Mouse (Mus musculus): ENCODE data around the gene Cx3cr1. TPM values are rescaled to one million over a fixed set of nuclear protein-coding genes. Genes with fewer than 3 reads are reported as not detected.

The Cx3cr1 gene
- polyA plus RNA-seq, 1 experiment from 2014 or later: 9.8 TPM

GRCm38 (mm10) chr9:119951388-119951787, 118.3 kb downstream of the Cx3cr1 start:
- Histone ChIP-seq H3K9me3 (ENCODE audit: control insufficient read depth, low read length) (no peaks in the 10 kb centered on the region), H3K4me2 (ENCODE audit: low read depth, low read length) (no peak overlapping the region)
- WGBS: 81% methylated on average over 9 of the region's 9 CpGs

DNA sequence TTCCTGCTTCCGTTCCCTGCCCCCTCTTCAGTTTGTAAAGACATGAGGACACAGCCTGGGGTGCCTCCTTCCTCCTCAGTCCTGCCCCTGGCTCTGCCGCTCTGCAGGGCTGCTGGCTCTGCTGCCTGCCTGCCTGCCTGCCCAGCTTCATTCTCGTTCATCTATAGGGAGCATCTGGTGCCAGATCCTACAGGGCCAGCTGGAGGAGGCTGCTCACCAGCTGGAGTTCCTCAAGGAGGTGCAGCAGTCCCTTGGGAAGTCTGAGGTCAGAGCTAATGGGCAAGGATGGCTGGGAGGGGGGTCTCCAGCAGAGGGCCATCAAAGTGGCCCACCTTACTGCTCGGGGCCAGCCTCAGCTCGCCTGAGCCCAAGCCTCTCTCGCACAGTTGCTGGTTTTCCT, 119.2 kb downstream of the Cx3cr1 start:
- Histone ChIP-seq H3K27me3 (replicated peaks; ENCODE audit: control insufficient read depth, insufficient read depth, low read length) (no peaks in the 10 kb centered on the region), H3K4me3 (ENCODE audit: low read depth, low read length) (no peak overlapping the region), H3K4me2 (ENCODE audit: low read depth, low read length) (no peak overlapping the region), H3K27ac (replicated peaks; ENCODE audit: low read depth, low read length) (no peak overlapping the region), H3K9me3 (ENCODE audit: control insufficient read depth, low read length) (no peaks in the 10 kb centered on the region), H3K9ac (ENCODE audit: low read depth, low read length) (0 out of 2 replicates have a peak overlapping the region, but pooled peaks have one; percentile 6), H3K36me3 (ENCODE audit: control insufficient read depth, insufficient read depth, low read length) (no peaks in the 10 kb centered on the region), H3K4me1 (ENCODE audit: control insufficient read depth, insufficient read depth, low read length) (no peaks in the 10 kb centered on the region)
- ATAC-seq (ENCODE audit: low read depth): no peak
- peak; percentile 48 for DNase-seq (ENCODE audit: low spot score)
- WGBS: 42% methylated on average over 5 of the region's 6 CpGs

More at GRCm38 (mm10) chr9:119951388-119951787, 118.3 kb downstream of the Cx3cr1 start:
- DNase-seq (ENCODE audit: low spot score): no peak
- Histone ChIP-seq H3K27ac (replicated peaks; ENCODE audit: low read depth, low read length) (no peak overlapping the region), H3K4me1 (ENCODE audit: control insufficient read depth, insufficient read depth, low read length) (no peaks in the 10 kb centered on the region), H3K9ac (ENCODE audit: low read depth, low read length) (no peak overlapping the region), H3K27me3 (replicated peaks; ENCODE audit: control insufficient read depth, insufficient read depth, low read length) (no peaks in the 10 kb centered on the region), H3K4me3 (ENCODE audit: low read depth, low read length) (no peak overlapping the region), H3K36me3 (ENCODE audit: control insufficient read depth, insufficient read depth, low read length) (no peaks in the 10 kb centered on the region)
- no peak for ATAC-seq (ENCODE audit: low read depth)

DNA sequence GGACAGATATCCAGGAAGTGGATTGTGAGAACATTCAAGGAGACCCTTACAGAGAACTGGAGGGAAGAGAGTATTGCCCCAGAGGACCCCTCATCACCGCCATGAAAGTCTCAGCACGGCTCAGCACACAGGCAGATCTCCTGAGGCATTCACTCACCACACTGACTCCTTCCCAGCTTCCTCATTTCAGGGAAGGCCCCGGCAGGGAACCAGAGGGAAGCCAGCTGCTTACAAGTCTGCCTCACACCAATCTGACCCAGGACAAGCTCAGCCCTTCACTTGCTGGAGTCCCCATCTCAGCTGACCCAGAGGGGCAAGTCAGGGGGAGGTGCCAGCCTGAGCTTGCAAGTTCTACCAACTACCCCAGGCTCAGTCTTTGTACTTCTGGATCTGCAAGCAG, 120.9 kb downstream of the Cx3cr1 start:
- H3K4me1 ChIP-seq (ENCODE audit: control insufficient read depth, insufficient read depth, low read length): no peaks in the 10 kb centered on the region
- H3K4me3 ChIP-seq (ENCODE audit: low read depth, low read length): no peak overlapping the region
- no peak overlapping the region for H3K9ac ChIP-seq (ENCODE audit: low read depth, low read length)
- no peak overlapping the region for H3K27ac ChIP-seq (replicated peaks; ENCODE audit: low read depth, low read length)
- H3K9me3 ChIP-seq (ENCODE audit: control insufficient read depth, low read length): no peaks in the 10 kb centered on the region
- H3K27me3 ChIP-seq (replicated peaks; ENCODE audit: control insufficient read depth, insufficient read depth, low read length): no peaks in the 10 kb centered on the region
- WGBS: 43% methylated on average over 3 of the region's 3 CpGs
- no peak overlapping the region for H3K4me2 ChIP-seq (ENCODE audit: low read depth, low read length)
- H3K36me3 ChIP-seq (ENCODE audit: control insufficient read depth, insufficient read depth, low read length): no peaks in the 10 kb centered on the region
- DNase-seq (ENCODE audit: low spot score) (no peak), ATAC-seq (ENCODE audit: low read depth) (no peak)

- Histone ChIP-seq H3K4me3 (ENCODE audit: low read depth, low read length) (no peak overlapping the region), H3K27ac (replicated peaks; ENCODE audit: low read depth, low read length) (no peak overlapping the region), H3K4me1 (ENCODE audit: control insufficient read depth, insufficient read depth, low read length) (no peaks in the 10 kb centered on the region), H3K9me3 (ENCODE audit: control insufficient read depth, low read length) (no peaks in the 10 kb centered on the region), H3K4me2 (ENCODE audit: low read depth, low read length) (no peak overlapping the region), H3K36me3 (ENCODE audit: control insufficient read depth, insufficient read depth, low read length) (no peaks in the 10 kb centered on the region), H3K9ac (ENCODE audit: low read depth, low read length) (no peak overlapping the region), H3K27me3 (replicated peaks; ENCODE audit: control insufficient read depth, insufficient read depth, low read length) (no peaks in the 10 kb centered on the region)
- WGBS: 74% methylated on average over 9 of the region's 12 CpGs
- DNase-seq (ENCODE audit: low spot score): no peak
- ATAC-seq (ENCODE audit: low read depth): no peak
These were observed 124.3 kb downstream of the Cx3cr1 start for GRCm38 (mm10) chr9:119945173-119945900.

GRCm38 (mm10) chr9:119943326-119943725, 126.4 kb downstream of the Cx3cr1 start:
- Histone ChIP-seq H3K9ac (ENCODE audit: low read depth, low read length) (no peak overlapping the region), H3K4me3 (ENCODE audit: low read depth, low read length) (no peak overlapping the region), H3K36me3 (ENCODE audit: control insufficient read depth, insufficient read depth, low read length) (no peaks in the 10 kb centered on the region), H3K27ac (replicated peaks; ENCODE audit: low read depth, low read length) (no peak overlapping the region), H3K4me1 (ENCODE audit: control insufficient read depth, insufficient read depth, low read length) (peaks cover 4% of the 10 kb centered on the region; the same call in 1 of the 2 replicates), H3K9me3 (ENCODE audit: control insufficient read depth, low read length) (no peaks in the 10 kb centered on the region), H3K27me3 (replicated peaks; ENCODE audit: control insufficient read depth, insufficient read depth, low read length) (no peaks in the 10 kb centered on the region), H3K4me2 (ENCODE audit: low read depth, low read length) (no peak overlapping the region)
- DNase-seq (ENCODE audit: low spot score): no peak
- no peak for ATAC-seq (ENCODE audit: low read depth)
- WGBS: 78% methylated on average over 1 of the region's 1 CpGs

- Histone ChIP-seq H3K9ac (ENCODE audit: low read depth, low read length) (no peak overlapping the region), H3K9me3 (ENCODE audit: control insufficient read depth, low read length) (no peaks in the 10 kb centered on the region), H3K36me3 (ENCODE audit: control insufficient read depth, insufficient read depth, low read length) (no peaks in the 10 kb centered on the region), H3K4me3 (ENCODE audit: low read depth, low read length) (no peak overlapping the region), H3K27me3 (replicated peaks; ENCODE audit: control insufficient read depth, insufficient read depth, low read length) (no peaks in the 10 kb centered on the region), H3K27ac (replicated peaks; ENCODE audit: low read depth, low read length) (no peak overlapping the region), H3K4me1 (ENCODE audit: control insufficient read depth, insufficient read depth, low read length) (peaks cover 4% of the 10 kb centered on the region; the same call in 1 of the 2 replicates), H3K4me2 (ENCODE audit: low read depth, low read length) (no peak overlapping the region)
- WGBS: 68% methylated on average over 12 of the region's 14 CpGs
- DNase-seq (ENCODE audit: low spot score) (no peak), ATAC-seq (ENCODE audit: low read depth) (no peak)
These were observed 127.8 kb downstream of the Cx3cr1 start for GRCm38 (mm10) chr9:119941861-119942260.

DNA sequence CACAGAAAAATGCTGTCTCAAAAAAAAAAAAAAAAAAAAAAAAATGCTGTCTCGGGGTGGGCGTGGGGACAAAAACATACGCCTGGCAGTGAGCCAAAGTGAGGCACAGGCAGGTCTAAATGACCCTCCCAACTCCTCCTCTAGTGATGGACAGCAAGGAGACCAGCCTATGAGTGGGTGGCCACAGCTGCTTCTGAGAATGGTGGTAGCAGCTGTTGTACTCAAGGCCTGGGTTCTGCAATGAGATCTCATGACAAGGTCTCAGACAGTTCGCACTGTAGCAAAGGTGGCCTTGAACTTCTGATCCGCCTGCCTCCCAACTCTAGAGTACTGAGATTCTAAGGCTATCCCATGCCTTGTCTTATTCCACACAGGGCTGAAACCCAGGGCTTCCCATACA, 128.3 kb downstream of the Cx3cr1 start:
- peak; percentile 66 for DNase-seq (ENCODE audit: low spot score)
- Histone ChIP-seq H3K27ac (replicated peaks; ENCODE audit: low read depth, low read length) (no peak overlapping the region), H3K4me3 (ENCODE audit: low read depth, low read length) (no peak overlapping the region), H3K9me3 (ENCODE audit: control insufficient read depth, low read length) (no peaks in the 10 kb centered on the region), H3K4me2 (ENCODE audit: low read depth, low read length) (no peak overlapping the region), H3K4me1 (ENCODE audit: control insufficient read depth, insufficient read depth, low read length) (peaks cover 8% of the 10 kb centered on the region), H3K9ac (ENCODE audit: low read depth, low read length) (no peak overlapping the region), H3K36me3 (ENCODE audit: control insufficient read depth, insufficient read depth, low read length) (no peaks in the 10 kb centered on the region), H3K27me3 (replicated peaks; ENCODE audit: control insufficient read depth, insufficient read depth, low read length) (no peaks in the 10 kb centered on the region)
- 80% methylated on average over 5 of the region's 5 CpGs for WGBS
- no peak for ATAC-seq (ENCODE audit: low read depth)

GRCm38 (mm10) chr9:119939646-119940045, 130.0 kb downstream of the Cx3cr1 start:
- Histone ChIP-seq H3K4me3 (ENCODE audit: low read depth, low read length) (no peak overlapping the region), H3K27ac (replicated peaks; ENCODE audit: low read depth, low read length) (no peak overlapping the region), H3K9me3 (ENCODE audit: control insufficient read depth, low read length) (no peaks in the 10 kb centered on the region), H3K4me2 (ENCODE audit: low read depth, low read length) (no peak overlapping the region), H3K36me3 (ENCODE audit: control insufficient read depth, insufficient read depth, low read length) (no peaks in the 10 kb centered on the region), H3K27me3 (replicated peaks; ENCODE audit: control insufficient read depth, insufficient read depth, low read length) (no peaks in the 10 kb centered on the region), H3K4me1 (ENCODE audit: control insufficient read depth, insufficient read depth, low read length) (peaks cover 12% of the 10 kb centered on the region), H3K9ac (ENCODE audit: low read depth, low read length) (no peak overlapping the region; the same call in 1 of the 2 replicates)
- WGBS: 27% methylated on average over 10 of the region's 10 CpGs
- ATAC-seq (ENCODE audit: low read depth) (no peak), DNase-seq (ENCODE audit: low spot score) (no peak)

GRCm38 (mm10) chr9:119938496-119938895, 131.2 kb downstream of the Cx3cr1 start:
- H3K9me3 ChIP-seq (ENCODE audit: control insufficient read depth, low read length): no peaks in the 10 kb centered on the region
- no peak for DNase-seq (ENCODE audit: low spot score)
- no peak for ATAC-seq (ENCODE audit: low read depth)
- 87% methylated on average over 4 of the region's 4 CpGs for WGBS
- H3K9ac ChIP-seq (ENCODE audit: low read depth, low read length): no peak overlapping the region
- no peaks in the 10 kb centered on the region for H3K36me3 ChIP-seq (ENCODE audit: control insufficient read depth, insufficient read depth, low read length)
- H3K4me3 ChIP-seq (ENCODE audit: low read depth, low read length): no peak overlapping the region
- no peak overlapping the region for H3K4me2 ChIP-seq (ENCODE audit: low read depth, low read length)
- no peak overlapping the region for H3K27ac ChIP-seq (replicated peaks; ENCODE audit: low read depth, low read length)
- H3K4me1 ChIP-seq (ENCODE audit: control insufficient read depth, insufficient read depth, low read length): peaks cover 12% of the 10 kb centered on the region
- H3K27me3 ChIP-seq (replicated peaks; ENCODE audit: control insufficient read depth, insufficient read depth, low read length): no peaks in the 10 kb centered on the region
